Mouse (Mus musculus) macrophage (primary cell): ENCODE data around the gene Trib2. TPM values are rescaled to one million over a fixed set of nuclear protein-coding genes. Genes with fewer than 3 reads are reported as not detected.

ENCODE experiments used
- H3K27ac ChIP-seq: fragments of 350-480 bp; formaldehyde crosslinking; 2 replicates; pipeline ENCODE4 v1.9.0; 2021
- H3K36me3 ChIP-seq: fragments of 350-480 bp; formaldehyde crosslinking; 2 replicates; pipeline ENCODE4 v1.9.0; 2021; ENCODE audit errors: inconsistent target
- H3K4me3 ChIP-seq: fragments of 350-480 bp; formaldehyde crosslinking; 2 replicates; pipeline ENCODE4 v1.9.0; 2021; ENCODE audit errors: inconsistent target
- H3K79me2 ChIP-seq: fragments of 350-480 bp; formaldehyde crosslinking; 2 replicates; pipeline ENCODE4 v1.9.0; 2021; ENCODE audit errors: inconsistent target
- WGBS: methylation state at CpG from one replicate; pipeline ENCODE4 v1.1.7; 2026; ENCODE audit warnings: inconsistent platforms; ENCODE audit not compliant: missing documents; 5-methylcytosine and 5-hydroxymethylcytosine counted together
- polyA plus RNA-seq: library from polyadenylated mRNA; stranded (reverse); fragments of 250-400 nt; gene quantifications from 3 replicates; pipeline ENCODE4 v1.2.4, GENCODE M21; 2018; ENCODE audit warnings: inconsistent platforms

The Trib2 gene
- polyA plus RNA-seq, 1 experiment from 2014 or later, result 0.04 TPM

- H3K27ac ChIP-seq, result no peak overlapping the region
- WGBS, result 94% methylated on average over 5 of the region's 5 CpGs
- H3K4me3 ChIP-seq, result no peak overlapping the region
- no peaks in the 10 kb centered on the region for H3K79me2 ChIP-seq
- no peaks in the 10 kb centered on the region for H3K36me3 ChIP-seq
Measured at GRCm38 (mm10) chr12:15808186-15808800, 8.4 kb downstream of the Trib2 start.

GRCm38 (mm10) chr12:15804931-15805331, 11.8 kb downstream of the Trib2 start:
- Histone ChIP-seq H3K4me3 (no peak overlapping the region), H3K36me3 (no peaks in the 10 kb centered on the region), H3K27ac (no peak overlapping the region), H3K79me2 (no peaks in the 10 kb centered on the region)
- WGBS, result 24% methylated on average over 1 of the region's 1 CpGs

DNA sequence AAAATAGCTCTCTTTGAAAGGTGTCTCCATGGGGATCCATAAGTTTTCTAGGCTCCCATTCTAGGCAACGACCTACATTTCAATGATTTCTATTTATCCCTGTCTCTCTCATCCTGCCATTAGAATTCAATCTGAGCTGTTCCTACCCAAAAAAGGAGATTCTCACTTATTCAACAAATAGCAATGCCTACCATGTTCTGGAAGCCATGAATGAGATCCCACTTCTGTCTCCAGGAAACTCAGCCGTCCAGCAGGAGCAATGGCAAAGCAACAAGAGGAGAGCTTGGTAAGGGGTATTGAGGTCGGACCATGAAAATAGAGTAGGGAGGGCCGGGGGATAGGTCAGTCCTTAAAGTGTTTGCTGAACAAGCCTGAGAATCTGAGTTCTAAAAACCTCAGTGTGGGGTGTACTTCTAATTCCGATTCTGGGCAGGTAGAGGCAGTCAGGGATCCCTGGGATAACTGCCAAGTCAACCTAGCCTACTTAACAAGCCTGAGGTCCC, 12.7 kb downstream of the Trib2 start:
- H3K79me2 ChIP-seq, result no peaks in the 10 kb centered on the region
- H3K4me3 ChIP-seq, result no peak overlapping the region
- WGBS, result 91% methylated on average over 5 of the region's 5 CpGs
- H3K36me3 ChIP-seq, result no peaks in the 10 kb centered on the region
- H3K27ac ChIP-seq, result no peak overlapping the region

DNA sequence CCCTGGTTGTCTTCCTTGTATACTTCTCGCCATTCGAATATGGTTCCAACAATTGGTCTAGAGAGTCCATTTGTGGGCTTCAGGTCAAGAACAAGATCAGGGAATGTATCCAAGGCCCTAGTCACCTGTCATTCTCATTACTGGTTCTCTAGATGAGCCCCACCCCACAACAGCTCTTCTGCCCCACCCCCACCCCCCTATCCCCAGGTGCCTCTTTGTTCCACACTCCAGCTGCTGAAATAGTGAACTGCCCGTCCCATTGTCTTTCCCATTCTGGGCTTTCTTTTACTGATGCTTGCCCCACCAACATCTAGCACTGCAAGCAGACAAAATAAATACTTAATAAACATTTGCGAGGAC, 15.2 kb downstream of the Trib2 start:
- H3K79me2 ChIP-seq, result no peaks in the 10 kb centered on the region
- H3K4me3 ChIP-seq, result no peak overlapping the region
- no peaks in the 10 kb centered on the region for H3K36me3 ChIP-seq
- H3K27ac ChIP-seq, result no peak overlapping the region
- 93% methylated on average over 4 of the region's 4 CpGs for WGBS

GRCm38 (mm10) chr12:15800914-15801570, 15.7 kb downstream of the Trib2 start:
- WGBS, result 69% methylated on average over 9 of the region's 9 CpGs
- H3K27ac ChIP-seq, result no peak overlapping the region
- H3K36me3 ChIP-seq, result no peaks in the 10 kb centered on the region
- H3K79me2 ChIP-seq, result no peaks in the 10 kb centered on the region
- H3K4me3 ChIP-seq, result no peak overlapping the region

DNA sequence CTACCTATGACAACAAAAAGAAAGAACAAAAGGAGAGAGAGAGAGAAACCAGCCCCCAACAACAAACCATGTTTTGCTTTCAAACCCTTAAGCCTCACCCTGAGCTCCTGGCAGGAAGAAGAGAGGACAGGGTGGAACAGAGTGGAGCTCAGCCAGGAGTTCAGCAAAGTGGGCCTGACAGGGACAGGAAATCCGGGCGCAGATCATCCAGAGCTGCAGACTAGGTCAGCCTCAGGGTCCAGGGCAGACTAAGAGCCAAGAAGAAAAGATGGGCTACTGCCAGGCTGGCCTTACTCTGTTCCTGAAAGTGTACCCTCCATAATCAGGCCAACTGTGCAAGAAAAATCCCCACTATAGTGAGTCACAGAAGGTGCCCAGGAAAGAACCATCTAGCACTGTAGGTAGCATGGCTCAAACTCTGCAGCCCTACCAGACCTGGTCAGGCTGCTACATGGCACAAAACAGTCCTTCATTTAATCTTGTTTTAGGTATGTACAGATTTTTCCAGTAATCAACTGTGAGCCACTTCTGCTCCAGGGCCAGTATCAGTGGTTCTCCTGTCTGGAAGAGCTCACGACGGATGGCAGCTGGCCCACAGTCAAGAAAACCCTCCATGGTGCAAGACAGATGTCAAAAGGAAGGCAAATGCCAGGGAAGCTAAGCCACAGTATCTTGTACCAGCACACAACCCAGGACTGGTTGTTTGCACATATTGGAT, 16.4 kb downstream of the Trib2 start:
- WGBS, result 86% methylated on average over 4 of the region's 4 CpGs
- no peak overlapping the region for H3K27ac ChIP-seq
- H3K79me2 ChIP-seq, result no peaks in the 10 kb centered on the region
- H3K36me3 ChIP-seq, result no peaks in the 10 kb centered on the region
- no peak overlapping the region for H3K4me3 ChIP-seq

DNA sequence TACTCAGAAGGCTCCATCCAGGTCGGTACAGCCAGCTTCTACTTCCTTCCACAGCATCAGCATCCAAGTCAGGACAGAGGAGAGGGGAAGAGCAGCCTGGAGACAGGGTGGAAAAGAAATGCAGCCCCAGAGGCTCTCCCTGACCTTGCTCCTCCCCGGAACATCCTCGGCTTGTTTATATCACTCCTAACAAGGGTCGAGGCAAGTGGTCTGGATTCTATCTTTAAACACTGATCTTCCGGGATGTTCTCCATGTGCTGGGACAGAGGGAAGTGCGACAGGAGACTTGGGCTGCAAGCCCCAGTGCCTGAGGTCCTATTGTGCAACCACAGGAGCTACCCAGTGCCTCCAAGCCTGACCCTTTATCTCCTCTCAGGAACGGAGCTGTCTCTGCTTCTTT, 18.7 kb downstream of the Trib2 start:
- H3K4me3 ChIP-seq, result no peak overlapping the region
- H3K27ac ChIP-seq, result no peak overlapping the region
- no peaks in the 10 kb centered on the region for H3K79me2 ChIP-seq
- H3K36me3 ChIP-seq, result no peaks in the 10 kb centered on the region
- WGBS, result 88% methylated on average over 7 of the region's 7 CpGs

DNA sequence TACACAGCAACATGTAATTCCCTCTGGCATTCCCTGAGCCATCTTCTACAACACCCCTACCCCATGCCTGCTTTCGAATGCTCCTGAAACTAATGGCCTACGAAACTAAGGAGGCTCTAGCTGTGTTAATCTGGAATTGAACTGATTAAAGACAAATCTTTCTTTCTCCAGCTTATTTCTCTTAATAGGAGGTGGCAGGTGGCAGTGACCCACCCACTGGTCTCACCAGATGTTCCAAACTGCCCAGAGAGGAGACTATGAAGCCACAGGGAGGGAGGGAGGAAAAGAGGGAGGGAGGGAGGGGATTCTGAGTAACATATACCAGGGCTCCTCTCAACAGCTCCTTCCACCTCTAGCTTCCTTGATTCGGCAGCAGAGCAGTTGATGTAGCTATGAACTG, 20.8 kb downstream of the Trib2 start:
- Histone ChIP-seq H3K4me3 (no peak overlapping the region), H3K27ac (no peak overlapping the region), H3K36me3 (no peaks in the 10 kb centered on the region), H3K79me2 (no peaks in the 10 kb centered on the region)
- 86% methylated on average over 3 of the region's 3 CpGs for WGBS

DNA sequence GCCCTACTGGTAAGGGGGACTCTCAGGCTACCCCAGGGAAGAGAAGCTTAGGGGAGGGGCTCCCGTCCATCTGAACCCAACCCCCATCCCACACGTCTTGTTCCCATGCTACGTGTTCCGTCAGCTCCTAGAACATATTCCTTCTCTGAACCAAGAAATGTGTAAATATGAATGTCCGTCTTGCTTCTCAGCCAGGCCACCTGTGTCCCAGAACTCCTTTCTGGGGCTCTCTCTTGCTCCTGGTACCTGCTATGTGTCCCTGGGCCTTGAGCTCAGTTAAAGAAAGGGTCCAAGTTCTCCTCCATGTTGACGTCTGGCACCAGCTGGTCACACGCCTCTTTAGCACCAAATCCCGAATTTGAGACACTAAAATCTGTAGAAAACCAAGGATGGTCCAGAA, 23.4 kb downstream of the Trib2 start:
- Histone ChIP-seq H3K36me3 (no peaks in the 10 kb centered on the region), H3K27ac (no peak overlapping the region), H3K4me3 (no peak overlapping the region), H3K79me2 (no peaks in the 10 kb centered on the region)
- 96% methylated on average over 8 of the region's 8 CpGs for WGBS

DNA sequence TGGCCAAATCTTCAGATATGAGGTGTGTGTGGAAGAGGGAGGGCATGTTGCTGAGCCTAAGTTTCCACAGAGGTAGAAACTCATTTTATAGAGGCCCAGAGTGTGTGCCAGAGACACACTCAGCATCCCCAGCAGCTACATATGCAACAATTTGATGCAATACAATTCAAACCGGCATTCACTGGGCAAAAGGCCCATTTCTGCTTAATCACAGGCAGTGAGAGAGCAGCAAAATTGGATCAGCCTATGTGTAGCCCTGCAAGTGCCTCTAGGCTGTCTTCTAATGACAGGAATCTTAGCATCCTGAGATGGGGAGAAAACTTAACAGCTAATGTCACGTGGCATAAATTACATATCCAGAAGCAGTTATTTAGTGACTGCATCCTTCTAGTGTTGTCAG, 26.5 kb downstream of the Trib2 start:
- Histone ChIP-seq H3K27ac (no peak overlapping the region), H3K36me3 (no peaks in the 10 kb centered on the region), H3K4me3 (no peak overlapping the region), H3K79me2 (no peaks in the 10 kb centered on the region)
- WGBS, result 87% methylated on average over 2 of the region's 2 CpGs

GRCm38 (mm10) chr12:15777047-15777446, 39.7 kb downstream of the Trib2 start:
- no peak overlapping the region for H3K4me3 ChIP-seq
- H3K27ac ChIP-seq, result no peak overlapping the region
- no peaks in the 10 kb centered on the region for H3K36me3 ChIP-seq
- no peaks in the 10 kb centered on the region for H3K79me2 ChIP-seq

- Histone ChIP-seq H3K79me2 (no peaks in the 10 kb centered on the region), H3K36me3 (no peaks in the 10 kb centered on the region)
- WGBS, result 87% methylated on average over 6 of the region's 6 CpGs
Measured at GRCm38 (mm10) chr12:15771686-15772085, 45.0 kb downstream of the Trib2 start.

DNA sequence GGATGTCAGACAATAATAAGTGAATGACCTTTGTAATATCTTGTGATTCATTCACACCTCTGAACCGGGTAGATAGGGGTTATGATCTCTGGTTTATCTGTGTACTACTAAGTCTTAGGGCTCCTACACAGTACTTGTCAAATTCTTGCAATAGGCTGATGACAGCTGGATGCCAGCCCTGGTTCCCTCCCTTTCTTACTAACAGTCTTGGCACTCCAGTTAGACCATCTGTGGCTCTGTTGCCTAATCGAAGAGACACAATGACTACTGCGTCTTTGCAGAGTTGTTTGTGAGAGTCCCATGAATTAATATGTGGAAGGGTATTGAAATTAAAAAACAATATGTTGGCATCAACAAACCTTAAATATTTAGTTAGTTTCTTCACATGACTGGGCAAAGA, 48.2 kb downstream of the Trib2 start:
- WGBS, result 95% methylated on average over 3 of the region's 3 CpGs
- no peaks in the 10 kb centered on the region for H3K79me2 ChIP-seq
- no peaks in the 10 kb centered on the region for H3K36me3 ChIP-seq
- no peak overlapping the region for H3K27ac ChIP-seq
- H3K4me3 ChIP-seq, result no peak overlapping the region

More at GRCm38 (mm10) chr12:15771686-15772085, 45.0 kb downstream of the Trib2 start:
- no peak overlapping the region for H3K4me3 ChIP-seq
- no peak overlapping the region for H3K27ac ChIP-seq

DNA sequence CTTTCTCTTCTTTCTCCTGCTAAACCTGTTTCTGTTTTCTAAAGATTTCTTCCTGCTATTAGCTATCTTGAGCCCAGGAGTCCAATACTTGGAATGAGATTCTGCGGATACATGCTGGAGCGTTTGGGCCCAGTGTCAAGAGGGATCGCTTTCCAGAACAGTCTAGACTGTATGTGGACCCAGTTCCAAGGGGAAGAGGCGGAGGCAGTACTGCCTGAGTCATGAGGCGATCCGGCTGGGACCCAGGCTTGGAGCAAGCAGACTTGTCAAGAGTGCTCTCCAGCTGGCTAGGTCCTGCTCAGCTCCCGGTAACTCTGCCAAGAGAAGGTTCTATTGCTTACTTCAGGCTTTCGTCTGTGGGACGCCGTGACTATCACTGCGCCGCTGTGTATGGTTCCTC, 50.7 kb downstream of the Trib2 start:
- WGBS, result 94% methylated on average over 12 of the region's 12 CpGs
- Histone ChIP-seq H3K27ac (no peak overlapping the region), H3K36me3 (no peaks in the 10 kb centered on the region), H3K79me2 (no peaks in the 10 kb centered on the region), H3K4me3 (no peak overlapping the region)

- 60% methylated on average over 1 of the region's 1 CpGs for WGBS
- Histone ChIP-seq H3K79me2 (no peaks in the 10 kb centered on the region), H3K27ac (no peak overlapping the region), H3K36me3 (no peaks in the 10 kb centered on the region), H3K4me3 (no peak overlapping the region)
Measured at GRCm38 (mm10) chr12:15765238-15765637, 51.5 kb downstream of the Trib2 start.
